Mouse (Mus musculus): ENCODE measurements around the gene Trim54. TPM values are rescaled to one million over a fixed set of nuclear protein-coding genes. Genes with fewer than 3 reads are reported as not detected.

Gene Trim54
- polyA plus RNA-seq, 1 experiment from 2014 or later, result 0.62 TPM

DNA sequence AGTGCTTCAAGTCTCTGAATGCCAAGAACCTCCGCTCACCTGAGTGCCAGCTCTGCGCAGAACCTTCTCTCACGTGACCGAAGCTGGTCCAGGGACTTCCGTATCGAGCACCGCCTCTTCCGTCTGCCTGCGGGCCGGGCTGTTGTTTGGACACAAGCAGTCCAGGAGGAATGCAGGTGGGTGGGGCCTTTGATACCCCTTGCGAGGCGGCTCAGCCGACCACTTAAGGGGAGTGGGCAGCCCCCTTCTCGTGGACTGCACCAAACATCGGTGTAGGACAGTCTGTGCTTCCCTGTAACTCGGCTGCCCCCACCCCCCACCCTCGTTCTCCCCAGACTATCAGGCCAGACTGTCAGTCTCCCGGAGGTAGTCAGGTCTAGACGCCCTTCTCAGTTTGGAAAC lies 37.6 kb downstream of the Trim54 start, which contains the start of gene Mpv17:
Gene Mpv17 (minus strand): TSS at position 100 of the 402 bp plus-strand sequence.
- H3K27ac ChIP-seq, result peak within 1 kb of the TSS; percentile 80
- H3K27me3 ChIP-seq, result no peaks in the 10 kb centered on the region
- under 1% methylated on average over 19 of the region's 19 CpGs for WGBS
- peak within 1 kb of the TSS; percentile 69 for H3K4me3 ChIP-seq
- H3K36me3 ChIP-seq, result peaks cover 54% of the 10 kb centered on the region
- no peaks in the 10 kb centered on the region for H3K9me3 ChIP-seq
- H3K4me1 ChIP-seq, result peaks cover 13% of the 10 kb centered on the region
- peak; percentile 90 for ATAC-seq (ENCODE audit: insufficient number of reproducible peaks, insufficient read depth, low FRiP score, low TSS enrichment, low read depth)
- peak within 1 kb of the TSS; percentile 80 for H3K9ac ChIP-seq
- peak within 1 kb of the TSS; percentile 88 for H3K4me2 ChIP-seq

DNA sequence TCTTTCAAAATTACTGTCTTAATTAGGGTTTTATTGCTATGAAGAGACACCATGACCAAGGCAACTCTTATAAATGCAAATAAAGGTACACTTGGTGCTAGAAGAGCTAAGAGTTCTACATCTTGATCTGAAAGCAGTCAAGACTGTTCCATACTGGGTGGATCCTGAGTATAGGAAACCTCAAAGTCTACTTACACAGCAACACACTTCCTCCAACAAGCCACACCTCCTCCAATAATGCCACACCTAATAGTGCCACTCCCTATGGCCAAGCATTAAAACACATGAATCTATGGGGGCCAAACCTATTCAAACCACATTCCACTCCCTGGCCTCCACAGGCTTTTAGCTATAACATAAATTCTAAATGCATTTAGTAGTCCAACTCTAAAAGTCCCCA lies 46.0 kb downstream of the Trim54 start:
- Histone ChIP-seq H3K4me1 (no peaks in the 10 kb centered on the region), H3K36me3 (peaks cover 91% of the 10 kb centered on the region), H3K27me3 (no peaks in the 10 kb centered on the region), H3K9me3 (no peaks in the 10 kb centered on the region), H3K27ac (no peak overlapping the region), H3K9ac (no peak overlapping the region), H3K4me3 (no peak overlapping the region), H3K4me2 (no peak overlapping the region)
- ATAC-seq (ENCODE audit: insufficient number of reproducible peaks, insufficient read depth, low FRiP score, low TSS enrichment, low read depth), result no peak

DNA sequence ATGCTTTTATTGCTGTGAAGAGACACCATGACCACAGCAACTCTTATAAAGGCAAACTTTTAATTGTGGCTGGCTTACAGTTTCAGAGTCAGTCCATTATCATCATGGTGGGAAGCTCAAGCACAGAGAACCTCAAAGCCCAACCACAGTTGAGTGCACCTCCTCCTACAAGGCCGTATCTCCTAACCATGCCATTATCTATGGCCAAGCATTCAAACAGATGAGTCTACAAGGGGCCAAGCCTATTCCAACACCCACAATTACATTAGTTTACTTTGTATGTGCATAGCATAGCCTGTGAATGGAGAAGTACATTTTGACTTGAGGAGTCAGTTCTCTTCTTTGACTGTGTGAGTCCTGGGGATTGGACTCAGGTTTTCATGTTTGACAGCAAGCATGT lies 48.4 kb downstream of the Trim54 start:
- Histone ChIP-seq H3K27ac (no peak overlapping the region), H3K4me2 (no peak overlapping the region), H3K4me1 (no peaks in the 10 kb centered on the region), H3K4me3 (no peak overlapping the region), H3K36me3 (peaks cover 91% of the 10 kb centered on the region), H3K9ac (no peak overlapping the region), H3K27me3 (no peaks in the 10 kb centered on the region), H3K9me3 (no peaks in the 10 kb centered on the region)
- 100% methylated on average over 1 of the region's 1 CpGs for WGBS
- no peak for ATAC-seq (ENCODE audit: insufficient number of reproducible peaks, insufficient read depth, low FRiP score, low TSS enrichment, low read depth)

DNA sequence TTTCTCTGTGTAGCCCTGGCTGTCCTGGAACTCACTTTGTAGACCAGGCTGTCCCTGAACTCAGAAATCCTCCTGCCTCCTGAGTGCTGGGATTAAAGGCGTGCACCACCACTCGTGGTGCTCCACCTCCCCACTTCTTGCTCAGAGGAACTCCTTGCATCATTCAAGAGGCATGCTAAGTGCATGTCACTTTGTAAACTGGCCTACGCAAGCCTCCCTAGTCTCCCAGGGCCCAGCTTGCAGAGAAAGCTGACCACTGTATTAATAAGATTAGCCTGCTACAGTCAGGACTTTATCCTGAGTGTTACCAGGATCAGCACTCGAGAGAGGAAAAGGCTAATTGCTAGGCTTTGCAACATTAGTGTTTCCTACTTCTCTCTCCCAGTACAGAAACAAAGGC lies 52.1 kb downstream of the Trim54 start:
- no peak overlapping the region for H3K9ac ChIP-seq
- H3K9me3 ChIP-seq, result no peaks in the 10 kb centered on the region
- H3K27me3 ChIP-seq, result no peaks in the 10 kb centered on the region
- no peak for ATAC-seq (ENCODE audit: insufficient number of reproducible peaks, insufficient read depth, low FRiP score, low TSS enrichment, low read depth)
- 89% methylated on average over 4 of the region's 4 CpGs for WGBS
- H3K36me3 ChIP-seq, result peaks cover 94% of the 10 kb centered on the region
- no peak overlapping the region for H3K27ac ChIP-seq
- H3K4me3 ChIP-seq, result no peak overlapping the region
- no peaks in the 10 kb centered on the region for H3K4me1 ChIP-seq
- H3K4me2 ChIP-seq, result no peak overlapping the region

DNA sequence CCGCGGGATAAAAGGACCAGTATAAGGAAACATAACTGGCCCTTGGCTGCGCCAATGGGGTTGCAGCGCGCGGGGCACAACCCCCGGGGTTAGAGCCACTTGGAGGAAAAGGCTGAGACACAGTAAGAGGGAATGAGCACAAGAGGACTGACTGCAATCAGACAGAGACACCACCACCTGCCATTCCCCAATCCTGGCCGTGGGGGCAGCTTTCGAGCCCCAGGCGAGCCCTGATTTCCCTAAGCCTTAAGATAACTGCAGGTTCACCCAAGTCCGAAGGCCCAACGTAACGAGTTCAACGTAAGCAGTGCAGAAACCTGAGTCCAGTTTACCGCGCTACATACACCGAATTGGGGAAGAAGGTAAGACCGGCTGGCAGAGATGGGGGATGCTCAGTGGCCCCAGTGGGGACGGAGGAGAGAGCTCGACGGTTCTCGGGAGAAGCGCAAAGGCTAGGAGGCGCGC lies 62.8 kb downstream of the Trim54 start:
- peak overlapping the region; percentile 86 for H3K4me3 ChIP-seq
- peak overlapping the region; percentile 94 for H3K4me2 ChIP-seq
- H3K27me3 ChIP-seq, result no peaks in the 10 kb centered on the region
- peak overlapping the region; percentile 99 for H3K27ac ChIP-seq
- peak; percentile 27; the same call in 1 of the 2 replicates for ATAC-seq (ENCODE audit: insufficient number of reproducible peaks, insufficient read depth, low FRiP score, low TSS enrichment, low read depth)
- 0% methylated on average over 25 of the region's 25 CpGs for WGBS
- peaks cover 12% of the 10 kb centered on the region for H3K4me1 ChIP-seq
- H3K36me3 ChIP-seq, result peaks cover 10% of the 10 kb centered on the region
- peak overlapping the region; percentile 87 for H3K9ac ChIP-seq
- H3K9me3 ChIP-seq, result no peaks in the 10 kb centered on the region

DNA sequence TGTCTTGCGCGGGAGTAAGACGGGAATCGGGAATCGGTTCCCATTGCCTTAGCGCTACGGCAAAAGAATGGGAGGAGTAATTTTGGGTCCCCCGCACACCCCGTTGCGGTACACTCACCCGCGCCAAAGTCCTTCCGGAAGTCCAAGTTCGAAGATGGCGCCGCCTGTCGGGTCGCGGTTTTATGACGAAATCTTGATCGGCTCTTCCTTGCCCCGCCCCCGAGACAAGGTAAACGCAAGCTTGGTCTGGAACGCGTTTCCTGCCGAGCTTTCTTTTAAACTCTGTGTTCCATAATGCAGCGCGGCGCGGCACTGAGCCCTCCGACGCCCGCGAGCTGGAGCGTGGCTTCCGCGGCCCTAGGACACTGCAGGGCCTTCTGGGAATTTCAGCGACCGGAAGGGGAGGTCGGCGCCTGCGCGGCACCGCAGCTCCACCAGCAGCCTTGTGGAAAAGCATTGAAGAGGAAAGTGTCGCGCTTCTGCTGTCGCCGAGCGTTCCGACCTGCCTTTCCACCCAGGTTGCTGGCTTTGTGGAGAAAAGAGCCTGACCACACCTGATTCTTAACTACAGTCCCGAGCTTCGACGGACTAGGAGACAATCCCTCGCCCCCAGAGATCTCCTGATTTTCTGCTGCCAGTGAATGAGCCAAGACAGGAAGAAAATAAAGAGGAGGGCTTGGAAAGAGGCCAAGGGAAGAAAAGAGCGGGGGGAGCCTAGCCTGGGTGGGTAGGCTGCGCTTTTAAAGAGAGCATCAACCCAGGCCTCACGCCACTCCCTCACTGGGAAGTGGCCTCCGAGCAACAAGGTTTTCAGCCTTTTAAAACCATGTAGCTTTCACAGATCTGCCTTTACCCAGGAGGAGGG lies 63.5 kb downstream of the Trim54 start, which contains the start of the genes Gm29609 and Gtf3c2:
Gene Gm29609 (minus strand): TSS at position 146 of the 865 bp plus-strand sequence.
Gene Gtf3c2 (minus strand): TSS at position 379 of the 865 bp plus-strand sequence.
- Histone ChIP-seq H3K27ac (peak within 1 kb of the TSS; percentile 99), H3K9ac (peak within 1 kb of the TSS; percentile 87), H3K36me3 (peaks cover 7% of the 10 kb centered on the region; the same call in 1 of the 2 replicates), H3K4me2 (peak within 1 kb of the TSS; percentile 94), H3K4me1 (peaks cover 12% of the 10 kb centered on the region), H3K4me3 (peak within 1 kb of the TSS; percentile 86), H3K27me3 (no peaks in the 10 kb centered on the region), H3K9me3 (no peaks in the 10 kb centered on the region)
- ATAC-seq (ENCODE audit: insufficient number of reproducible peaks, insufficient read depth, low FRiP score, low TSS enrichment, low read depth), result peak; percentile 97
- WGBS, result under 1% methylated on average over 59 of the region's 59 CpGs

DNA sequence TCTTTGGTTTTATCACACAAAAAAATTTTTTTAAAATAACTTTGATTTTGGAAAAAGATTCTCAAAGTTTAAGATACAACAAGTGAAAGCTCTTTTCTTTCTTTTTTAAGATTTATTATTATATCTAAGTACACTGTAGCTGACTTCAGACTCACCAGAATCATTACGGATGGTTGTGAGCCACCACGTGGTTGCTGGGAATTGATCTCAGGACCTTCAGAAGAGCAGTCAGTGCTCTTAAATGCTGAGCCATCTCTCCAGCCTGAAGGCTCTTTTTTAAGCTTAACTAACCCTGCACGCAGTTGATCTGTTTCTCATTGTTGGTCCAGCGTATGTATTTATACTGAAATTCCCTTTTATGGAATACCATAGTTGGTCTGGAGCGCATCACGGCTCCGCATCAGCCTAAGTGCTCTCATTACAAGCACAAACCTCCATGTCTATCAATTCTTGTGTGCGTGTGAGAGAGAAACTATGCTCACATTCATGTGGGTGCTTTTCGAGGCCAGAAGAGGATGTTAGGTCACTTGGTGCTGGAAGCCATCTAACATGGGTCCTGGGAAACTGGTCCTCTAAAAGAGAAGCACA lies 64.8 kb downstream of the Trim54 start:
- Histone ChIP-seq H3K36me3 (peaks cover 4% of the 10 kb centered on the region; the same call in 1 of the 2 replicates), H3K9ac (no peak overlapping the region), H3K27me3 (no peaks in the 10 kb centered on the region), H3K27ac (no peak overlapping the region), H3K9me3 (no peaks in the 10 kb centered on the region), H3K4me1 (peaks cover 12% of the 10 kb centered on the region), H3K4me2 (no peak overlapping the region), H3K4me3 (no peak overlapping the region)
- no peak for ATAC-seq (ENCODE audit: insufficient number of reproducible peaks, insufficient read depth, low FRiP score, low TSS enrichment, low read depth)
- 89% methylated on average over 9 of the region's 9 CpGs for WGBS

DNA sequence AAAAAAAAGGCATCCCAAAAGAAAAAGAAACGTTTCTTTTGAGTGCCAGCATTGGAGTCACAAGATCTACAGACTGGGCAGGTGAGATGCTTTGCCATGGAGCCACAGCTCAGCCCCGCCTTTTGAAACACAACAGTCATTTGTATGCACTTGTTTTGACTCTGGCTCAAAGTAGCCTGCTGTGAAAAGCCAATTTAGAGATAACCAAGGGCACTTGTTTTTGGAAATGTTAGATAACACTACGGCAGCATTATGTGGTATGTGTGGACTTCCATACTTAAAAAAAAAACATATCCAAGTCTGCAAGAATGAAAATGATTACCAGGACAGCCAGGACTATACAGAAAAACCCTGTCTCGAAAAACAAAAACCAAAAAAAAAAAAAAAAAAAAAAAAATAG lies 67.2 kb downstream of the Trim54 start:
- no peak overlapping the region for H3K4me2 ChIP-seq
- 57% methylated on average over 4 of the region's 4 CpGs for WGBS
- H3K4me3 ChIP-seq, result no peak overlapping the region
- no peak overlapping the region for H3K9ac ChIP-seq
- no peaks in the 10 kb centered on the region for H3K27me3 ChIP-seq
- H3K4me1 ChIP-seq, result peaks cover 8% of the 10 kb centered on the region
- no peaks in the 10 kb centered on the region for H3K9me3 ChIP-seq
- ATAC-seq (ENCODE audit: insufficient number of reproducible peaks, insufficient read depth, low FRiP score, low TSS enrichment, low read depth), result no peak
- H3K36me3 ChIP-seq, result peaks cover 20% of the 10 kb centered on the region
- no peak overlapping the region for H3K27ac ChIP-seq

Other genes with a start within 250 kb of the Trim54 start
- 71.1 and 82.2 TPM in 2 replicates for gene Tmem214, start 248.7 kb upstream of the Trim54 start, polyA plus RNA-seq (2015; fragmentation: Nextera tagmentation; extraction: Ambion mirVana)
- gene Agbl5, start 228.0 kb upstream of the Trim54 start, polyA plus RNA-seq (2015; fragmentation: Nextera tagmentation; extraction: Ambion mirVana), result 28.6 and 32.8 TPM in 2 replicates
- gene Ost4, start 208.9 kb upstream of the Trim54 start, polyA plus RNA-seq (2015; fragmentation: Nextera tagmentation; extraction: Ambion mirVana), result 415 and 422 TPM in 2 replicates
- gene Emilin1, start 203.3 kb upstream of the Trim54 start, polyA plus RNA-seq (2015; fragmentation: Nextera tagmentation; extraction: Ambion mirVana), result 199 and 251 TPM in 2 replicates
- 17.4 and 17.8 TPM in 2 replicates for gene Khk, start 195.3 kb upstream of the Trim54 start, polyA plus RNA-seq (2015; fragmentation: Nextera tagmentation; extraction: Ambion mirVana)
- 8.2 and 11.5 TPM in 2 replicates for gene Cgref1, start 171.1 kb upstream of the Trim54 start, polyA plus RNA-seq (2015; fragmentation: Nextera tagmentation; extraction: Ambion mirVana)
- 132 and 133 TPM in 2 replicates for gene Preb, start 156.4 kb upstream of the Trim54 start, polyA plus RNA-seq (2015; fragmentation: Nextera tagmentation; extraction: Ambion mirVana)
- 0.08 TPM in 1 of 2 replicates, not detected in the other for gene Tcf23, start 148.1 kb upstream of the Trim54 start, polyA plus RNA-seq (2015; fragmentation: Nextera tagmentation; extraction: Ambion mirVana)
- 123 and 138 TPM in 2 replicates for gene Atraid, start 68.4 kb upstream of the Trim54 start, polyA plus RNA-seq (2015; fragmentation: Nextera tagmentation; extraction: Ambion mirVana)
- 10.2 and 11.8 TPM in 2 replicates for gene Slc5a6, start 67.8 kb upstream of the Trim54 start, polyA plus RNA-seq (2015; fragmentation: Nextera tagmentation; extraction: Ambion mirVana)
- 27.9 and 30.2 TPM in 2 replicates for gene Cad, start 61.9 kb upstream of the Trim54 start, polyA plus RNA-seq (2015; fragmentation: Nextera tagmentation; extraction: Ambion mirVana)
- not detected in 2 replicates for gene Dnajc5g, start 10.4 kb upstream of the Trim54 start, polyA plus RNA-seq (2015; fragmentation: Nextera tagmentation; extraction: Ambion mirVana)
- gene Slc30a3, start 8.5 kb upstream of the Trim54 start, polyA plus RNA-seq (2015; fragmentation: Nextera tagmentation; extraction: Ambion mirVana), result 0.73 TPM in 1 of 2 replicates, not detected in the other
- gene Ucn, start 22.1 kb downstream of the Trim54 start, polyA plus RNA-seq (2015; fragmentation: Nextera tagmentation; extraction: Ambion mirVana), result not detected in 2 replicates
- gene Mpv17, start 37.5 kb downstream of the Trim54 start, polyA plus RNA-seq (2015; fragmentation: Nextera tagmentation; extraction: Ambion mirVana), result 69.4 and 70.2 TPM in 2 replicates
- 0.41 and 2.6 TPM in 2 replicates for gene Gm29609, start 63.2 kb downstream of the Trim54 start, polyA plus RNA-seq (2015; fragmentation: Nextera tagmentation; extraction: Ambion mirVana)
- 81.9 and 87.5 TPM in 2 replicates for gene Gtf3c2, start 63.4 kb downstream of the Trim54 start, polyA plus RNA-seq (2015; fragmentation: Nextera tagmentation; extraction: Ambion mirVana)
- 134 and 155 TPM in 2 replicates for gene Snx17, start 76.5 kb downstream of the Trim54 start, polyA plus RNA-seq (2015; fragmentation: Nextera tagmentation; extraction: Ambion mirVana)
- 61.8 and 71.2 TPM in 2 replicates for gene Eif2b4, start 76.7 kb downstream of the Trim54 start, polyA plus RNA-seq (2015; fragmentation: Nextera tagmentation; extraction: Ambion mirVana)
- gene Zfp513, start 85.6 kb downstream of the Trim54 start, polyA plus RNA-seq (2015; fragmentation: Nextera tagmentation; extraction: Ambion mirVana), result 11.2 and 14.8 TPM in 2 replicates
- 130 and 139 TPM in 2 replicates for gene Ppm1g, start 104.0 kb downstream of the Trim54 start, polyA plus RNA-seq (2015; fragmentation: Nextera tagmentation; extraction: Ambion mirVana)
- gene Nrbp1, start 124.2 kb downstream of the Trim54 start, polyA plus RNA-seq (2015; fragmentation: Nextera tagmentation; extraction: Ambion mirVana), result 159 and 161 TPM in 2 replicates
- 0.54 TPM in 1 of 2 replicates, not detected in the other for gene Gm9970, start 124.5 kb downstream of the Trim54 start, polyA plus RNA-seq (2015; fragmentation: Nextera tagmentation; extraction: Ambion mirVana)
- gene Krtcap3, start 135.0 kb downstream of the Trim54 start, polyA plus RNA-seq (2015; fragmentation: Nextera tagmentation; extraction: Ambion mirVana), result 15.4 and 16.2 TPM in 2 replicates
- gene Ift172, start 174.4 kb downstream of the Trim54 start, polyA plus RNA-seq (2015; fragmentation: Nextera tagmentation; extraction: Ambion mirVana), result 44.8 and 47.1 TPM in 2 replicates
- 80.5 and 89.0 TPM in 2 replicates for gene Fndc4, start 179.4 kb downstream of the Trim54 start, polyA plus RNA-seq (2015; fragmentation: Nextera tagmentation; extraction: Ambion mirVana)
- gene Gckr, start 180.7 kb downstream of the Trim54 start, polyA plus RNA-seq (2015; fragmentation: Nextera tagmentation; extraction: Ambion mirVana), result 0.79 and 1.0 TPM in 2 replicates